Mouse (Mus musculus): ENCODE results near the gene Cyb5r3. TPM values are rescaled to one million over a fixed set of nuclear protein-coding genes. Genes with fewer than 3 reads are reported as not detected.
A peak's percentile ranks its signal among the peaks of the same experiment; 100 is the strongest.

Cyb5r3 gene
- 63.3 and 75.1 TPM in 2 replicates for polyA plus RNA-seq (2014; fragmentation: Nextera tagmentation; extraction: Ambion mirVana)

DNA sequence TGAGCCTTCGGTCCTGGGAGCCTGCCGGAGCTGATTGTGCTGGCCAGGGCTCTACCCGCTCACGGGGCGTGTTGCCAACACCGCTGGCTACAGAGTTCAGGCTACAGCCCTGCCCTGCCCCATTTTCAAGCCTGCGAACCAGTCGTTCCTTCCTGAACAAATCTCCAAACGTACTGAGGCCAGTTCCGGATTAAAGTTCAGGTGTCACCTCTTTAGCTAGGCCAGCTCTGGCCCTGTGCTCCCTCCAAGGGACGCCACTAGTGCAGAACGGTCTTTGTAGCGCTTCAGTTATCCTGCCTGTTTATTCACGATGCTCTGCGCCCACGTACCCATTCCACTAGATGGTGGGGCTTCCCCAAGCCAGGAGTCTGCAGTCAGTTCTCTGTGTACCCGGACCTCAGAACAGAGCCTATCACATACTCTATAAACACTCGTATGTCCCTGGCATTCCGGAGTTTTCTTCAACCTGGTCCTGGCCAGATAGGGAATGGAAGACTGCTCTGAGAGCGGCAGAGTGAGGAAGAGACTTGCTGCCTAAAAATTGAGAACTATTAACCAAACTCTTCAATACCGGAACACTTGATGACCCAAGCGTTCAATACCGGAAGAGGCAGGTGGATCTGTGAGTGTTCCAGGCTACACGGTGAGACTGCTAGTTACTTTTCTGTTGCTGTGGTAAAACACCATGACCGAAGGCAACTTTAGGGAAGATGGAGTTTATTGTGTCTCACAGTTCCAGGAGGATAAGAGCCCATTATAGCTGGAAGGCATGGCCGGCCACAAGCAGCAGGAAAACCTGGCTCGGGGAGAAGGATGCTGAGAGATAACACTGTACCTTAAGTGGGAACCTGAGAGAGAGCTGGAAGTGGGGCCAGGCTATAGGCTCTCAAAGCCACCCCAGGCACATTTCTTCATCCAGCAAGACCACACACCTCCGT is at the start of gene Cyb5r3:
Gene Cyb5r3 (minus strand): TSS at position 101 of the 938 bp plus-strand sequence.
- DNase-seq (ENCODE audit: low spot score) (no peak), ATAC-seq (peak; percentile 68)

DNA sequence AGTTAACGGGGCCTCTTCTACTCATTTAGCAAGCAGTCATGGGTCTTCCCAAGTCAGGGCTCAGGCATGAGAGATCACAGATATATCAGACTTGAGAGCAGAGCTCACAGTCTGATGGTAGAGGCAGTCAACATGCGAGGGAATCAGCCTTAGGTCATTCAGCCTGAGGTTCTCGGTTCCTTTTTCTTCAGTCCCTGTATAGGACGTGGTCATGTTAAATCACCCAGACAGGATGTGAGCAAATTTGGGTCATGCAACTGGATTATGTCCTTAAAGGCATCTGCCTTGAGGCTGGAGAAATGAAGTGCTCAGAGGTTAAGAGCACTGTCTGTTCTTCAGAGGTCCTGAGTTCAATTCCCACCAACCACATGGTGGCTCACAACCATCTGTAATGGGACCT is 49.3 kb upstream of the Cyb5r3 start:
- 91% methylated on average over 4 of the region's 4 CpGs for WGBS
- H3K4me2 ChIP-seq (ENCODE audit: low read length) = no peak overlapping the region
- H3K27me3 ChIP-seq (replicated peaks; ENCODE audit: control insufficient read depth, insufficient read depth, low read length) = no peaks in the 10 kb centered on the region
- H3K27ac ChIP-seq (ENCODE audit: low read depth, low read length) = no peak overlapping the region
- ATAC-seq = no peak
- no peaks in the 10 kb centered on the region for H3K36me3 ChIP-seq (ENCODE audit: control insufficient read depth, insufficient read depth, low read length)
- H3K9me3 ChIP-seq (replicated peaks; ENCODE audit: control insufficient read depth, low read length) = no peaks in the 10 kb centered on the region
- H3K4me3 ChIP-seq (ENCODE audit: low read depth, low read length) = no peak overlapping the region
- no peak for DNase-seq (ENCODE audit: low spot score)
- H3K4me1 ChIP-seq (ENCODE audit: control insufficient read depth, insufficient read depth, low read length) = no peaks in the 10 kb centered on the region
- no peak overlapping the region for H3K9ac ChIP-seq (ENCODE audit: low read length)

More for the DNA sequence above, at the start of gene Cyb5r3:
- Histone ChIP-seq H3K27ac (ENCODE audit: low read depth, low read length) (peak within 1 kb of the TSS; percentile 75), H3K4me1 (ENCODE audit: control insufficient read depth, insufficient read depth, low read length) (peaks cover 13% of the 10 kb centered on the region), H3K27me3 (replicated peaks; ENCODE audit: control insufficient read depth, insufficient read depth, low read length) (no peaks in the 10 kb centered on the region), H3K9ac (ENCODE audit: low read length) (peak within 1 kb of the TSS; percentile 88), H3K9me3 (replicated peaks; ENCODE audit: control insufficient read depth, low read length) (no peaks in the 10 kb centered on the region), H3K4me2 (ENCODE audit: low read length) (peak within 1 kb of the TSS; percentile 65), H3K4me3 (ENCODE audit: low read depth, low read length) (peak within 1 kb of the TSS; percentile 89), H3K36me3 (ENCODE audit: control insufficient read depth, insufficient read depth, low read length) (no peaks in the 10 kb centered on the region)
- 36% methylated on average over 28 of the region's 28 CpGs for WGBS

DNA sequence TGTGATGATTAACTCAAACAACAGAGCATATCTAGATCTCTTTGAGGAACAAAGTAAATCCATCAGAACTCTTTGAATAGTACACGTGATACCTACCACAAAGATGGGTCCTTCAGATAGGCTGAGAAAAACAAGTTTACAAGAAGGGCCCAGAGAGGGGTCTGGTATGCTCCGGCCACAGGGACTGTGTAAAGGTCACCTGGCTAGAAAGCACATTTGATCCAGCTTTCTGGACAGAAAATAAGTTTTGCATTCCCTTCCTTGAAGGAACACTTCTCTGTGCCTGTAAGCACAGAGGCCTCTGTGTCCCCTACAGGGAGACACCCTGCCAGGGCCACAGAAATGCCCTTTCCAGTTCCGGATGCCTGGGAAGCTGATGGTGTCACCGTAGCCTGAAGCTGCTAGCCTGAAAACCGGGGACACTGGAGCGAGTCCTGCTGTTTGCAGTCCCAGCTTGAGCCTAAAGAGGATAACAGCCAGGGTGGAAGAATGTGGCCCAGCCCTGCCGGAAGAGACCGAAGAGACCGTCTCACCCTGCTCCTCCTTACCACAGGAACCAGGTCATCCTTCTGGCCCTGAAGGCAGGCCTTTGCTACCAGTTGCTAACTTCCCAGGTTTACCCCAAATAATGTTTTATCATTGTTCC is 48.1 kb upstream of the Cyb5r3 start:
- Histone ChIP-seq H3K4me1 (ENCODE audit: control insufficient read depth, insufficient read depth, low read length) (no peaks in the 10 kb centered on the region), H3K27me3 (replicated peaks; ENCODE audit: control insufficient read depth, insufficient read depth, low read length) (no peaks in the 10 kb centered on the region), H3K9me3 (replicated peaks; ENCODE audit: control insufficient read depth, low read length) (no peaks in the 10 kb centered on the region), H3K9ac (ENCODE audit: low read length) (no peak overlapping the region), H3K36me3 (ENCODE audit: control insufficient read depth, insufficient read depth, low read length) (no peaks in the 10 kb centered on the region), H3K4me2 (ENCODE audit: low read length) (no peak overlapping the region), H3K4me3 (ENCODE audit: low read depth, low read length) (no peak overlapping the region), H3K27ac (ENCODE audit: low read depth, low read length) (no peak overlapping the region)
- no peak for ATAC-seq
- DNase-seq (ENCODE audit: low spot score) = no peak
- 61% methylated on average over 9 of the region's 9 CpGs for WGBS

DNA sequence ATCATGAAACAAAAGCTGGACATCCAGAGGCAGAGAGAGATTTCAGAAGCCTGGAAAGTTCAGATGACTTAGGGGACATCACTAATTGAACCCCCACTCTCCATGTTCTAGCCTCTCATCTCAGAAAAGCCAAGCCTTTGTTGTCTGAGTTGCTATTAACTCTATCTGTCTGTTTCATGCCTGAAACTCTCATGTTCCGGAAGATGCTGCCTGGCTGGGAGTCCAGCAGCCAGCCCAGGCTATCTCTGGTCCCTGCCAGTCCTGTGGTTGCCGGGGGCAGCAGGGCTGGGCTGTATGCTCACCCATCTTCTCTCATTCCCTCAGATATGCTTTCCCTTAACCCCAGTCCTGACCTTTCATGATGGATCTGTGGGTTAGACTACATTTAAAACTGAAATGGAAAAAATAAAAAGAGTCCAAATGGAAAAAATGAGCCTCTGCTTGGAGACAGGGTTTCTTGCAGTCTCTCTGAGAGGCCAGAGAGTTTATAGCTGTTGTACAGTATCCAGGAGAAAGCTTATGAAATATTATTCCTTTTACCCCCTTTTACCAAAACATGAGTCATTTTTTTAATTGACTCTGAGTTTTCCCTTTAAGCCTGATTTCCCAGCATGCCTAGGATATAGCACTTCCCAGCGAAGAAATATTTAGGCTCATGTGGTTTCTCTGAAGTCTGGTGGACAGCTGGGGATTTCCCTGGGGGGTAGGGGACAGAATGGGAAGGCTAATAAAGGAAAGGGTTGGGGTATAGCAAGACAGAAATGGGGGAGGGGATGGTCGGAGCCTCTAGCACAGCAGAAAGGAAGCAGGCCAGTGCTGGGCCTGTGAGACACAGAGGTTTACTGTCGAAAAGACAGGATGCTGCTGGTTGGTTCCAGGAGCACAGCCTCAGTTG is 43.2 kb upstream of the Cyb5r3 start:
- WGBS = 40% methylated on average over 5 of the region's 5 CpGs
- ATAC-seq = 0 out of 2 replicates have a peak, but pooled peaks have one; percentile 32

DNA sequence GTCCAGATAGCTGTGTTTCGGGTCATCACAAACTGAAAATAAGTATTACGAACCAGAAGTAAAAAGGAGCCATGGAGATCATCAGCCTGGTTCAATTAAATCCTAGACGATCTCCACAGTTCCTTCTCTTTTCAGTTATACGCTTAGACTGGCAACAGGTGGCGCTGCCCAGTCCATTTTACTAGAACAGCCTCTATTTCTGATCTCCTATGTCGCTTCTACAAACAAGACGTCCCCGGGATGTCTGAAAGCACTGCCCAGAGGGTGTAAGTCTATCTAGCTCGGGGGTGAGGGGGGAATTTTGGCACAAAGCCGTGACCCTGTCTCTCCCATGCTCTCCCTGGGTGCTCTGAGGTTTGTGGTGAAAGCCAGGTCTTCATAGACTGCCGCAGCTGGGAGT is 37.8 kb upstream of the Cyb5r3 start:
- WGBS = 21% methylated on average over 11 of the region's 11 CpGs
- H3K9me3 ChIP-seq (replicated peaks; ENCODE audit: control insufficient read depth, low read length) = no peaks in the 10 kb centered on the region
- no peaks in the 10 kb centered on the region for H3K36me3 ChIP-seq (ENCODE audit: control insufficient read depth, insufficient read depth, low read length)
- H3K4me3 ChIP-seq (ENCODE audit: low read depth, low read length) = no peak overlapping the region
- peak; percentile 75 for DNase-seq (ENCODE audit: low spot score)
- peak overlapping the region; percentile 16 for H3K4me2 ChIP-seq (ENCODE audit: low read length)
- H3K27me3 ChIP-seq (replicated peaks; ENCODE audit: control insufficient read depth, insufficient read depth, low read length) = no peaks in the 10 kb centered on the region; the same call in 1 of the 2 replicates
- no peak overlapping the region for H3K9ac ChIP-seq (ENCODE audit: low read length)
- no peak for ATAC-seq
- no peak overlapping the region for H3K27ac ChIP-seq (ENCODE audit: low read depth, low read length)
- H3K4me1 ChIP-seq (ENCODE audit: control insufficient read depth, insufficient read depth, low read length) = no peaks in the 10 kb centered on the region

More for the DNA sequence above, 43.2 kb upstream of the Cyb5r3 start:
- Histone ChIP-seq H3K27me3 (replicated peaks; ENCODE audit: control insufficient read depth, insufficient read depth, low read length) (no peaks in the 10 kb centered on the region), H3K27ac (ENCODE audit: low read depth, low read length) (peak overlapping the region; percentile 27; the same call in 1 of the 2 replicates), H3K9me3 (replicated peaks; ENCODE audit: control insufficient read depth, low read length) (no peaks in the 10 kb centered on the region), H3K4me3 (ENCODE audit: low read depth, low read length) (no peak overlapping the region), H3K4me2 (ENCODE audit: low read length) (no peak overlapping the region), H3K4me1 (ENCODE audit: control insufficient read depth, insufficient read depth, low read length) (no peaks in the 10 kb centered on the region), H3K9ac (ENCODE audit: low read length) (no peak overlapping the region), H3K36me3 (ENCODE audit: control insufficient read depth, insufficient read depth, low read length) (no peaks in the 10 kb centered on the region)
- DNase-seq (ENCODE audit: low spot score) = peak; percentile 56

DNA sequence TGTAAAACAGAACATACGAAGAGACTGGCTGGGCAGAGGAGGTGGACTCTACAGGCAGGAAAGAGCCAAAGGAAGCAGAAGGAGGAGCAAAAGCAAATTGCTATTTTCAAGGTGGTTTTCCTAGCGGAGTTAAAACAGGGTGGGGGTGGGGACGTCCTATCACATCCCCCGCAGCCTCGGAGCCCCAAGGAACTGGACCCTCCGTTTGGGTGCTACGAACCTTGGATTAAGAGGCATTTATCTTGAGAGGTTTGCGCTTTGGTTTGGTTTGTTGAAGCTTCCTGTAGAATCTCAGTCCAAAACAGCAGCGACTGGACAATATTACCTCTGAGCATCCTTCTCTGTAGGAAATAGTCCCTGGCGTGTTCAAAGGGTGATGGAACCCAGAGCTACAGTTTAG is 37.3 kb upstream of the Cyb5r3 start:
- H3K36me3 ChIP-seq (ENCODE audit: control insufficient read depth, insufficient read depth, low read length) = no peaks in the 10 kb centered on the region
- no peaks in the 10 kb centered on the region for H3K4me1 ChIP-seq (ENCODE audit: control insufficient read depth, insufficient read depth, low read length)
- H3K4me3 ChIP-seq (ENCODE audit: low read depth, low read length) = no peak overlapping the region
- no peak overlapping the region for H3K27ac ChIP-seq (ENCODE audit: low read depth, low read length)
- no peaks in the 10 kb centered on the region; the same call in 1 of the 2 replicates for H3K27me3 ChIP-seq (replicated peaks; ENCODE audit: control insufficient read depth, insufficient read depth, low read length)
- 14% methylated on average over 10 of the region's 10 CpGs for WGBS
- no peak for DNase-seq (ENCODE audit: low spot score)
- H3K9ac ChIP-seq (ENCODE audit: low read length) = no peak overlapping the region
- no peaks in the 10 kb centered on the region for H3K9me3 ChIP-seq (replicated peaks; ENCODE audit: control insufficient read depth, low read length)
- ATAC-seq = no peak
- H3K4me2 ChIP-seq (ENCODE audit: low read length) = peak overlapping the region; percentile 16

DNA sequence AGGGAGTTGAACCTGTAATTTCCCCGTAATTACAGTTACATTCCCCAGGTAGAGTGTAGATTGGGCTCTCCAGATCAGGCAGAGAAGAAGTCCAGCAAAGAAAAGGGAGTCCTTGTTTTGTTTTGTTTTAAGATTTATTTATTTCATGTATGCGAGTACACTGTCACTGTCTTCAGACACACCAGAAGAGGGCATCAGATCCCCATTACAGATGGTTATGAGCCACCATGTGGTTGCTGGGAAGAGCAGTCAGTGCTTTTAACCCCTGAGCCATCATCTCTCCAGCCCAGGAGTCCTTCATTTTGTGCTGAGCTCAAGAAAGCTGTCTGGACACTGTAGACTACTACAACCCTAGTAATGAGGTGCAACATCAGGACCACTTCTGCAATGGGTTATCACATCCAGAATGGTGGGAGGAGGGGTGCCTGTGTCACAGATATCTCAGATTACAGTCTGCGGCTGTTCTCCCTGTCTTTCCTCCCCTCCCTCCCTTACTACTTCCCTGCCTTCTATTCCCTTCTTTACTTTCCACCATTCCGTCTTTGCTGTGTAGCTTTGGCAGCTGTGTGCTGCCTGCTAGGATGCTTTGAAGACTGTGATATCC is 36.8 kb upstream of the Cyb5r3 start:
- Histone ChIP-seq H3K4me1 (ENCODE audit: control insufficient read depth, insufficient read depth, low read length) (no peaks in the 10 kb centered on the region), H3K27ac (ENCODE audit: low read depth, low read length) (no peak overlapping the region), H3K36me3 (ENCODE audit: control insufficient read depth, insufficient read depth, low read length) (no peaks in the 10 kb centered on the region), H3K27me3 (replicated peaks; ENCODE audit: control insufficient read depth, insufficient read depth, low read length) (no peaks in the 10 kb centered on the region; the same call in 1 of the 2 replicates), H3K9ac (ENCODE audit: low read length) (no peak overlapping the region), H3K4me3 (ENCODE audit: low read depth, low read length) (no peak overlapping the region), H3K9me3 (replicated peaks; ENCODE audit: control insufficient read depth, low read length) (no peaks in the 10 kb centered on the region), H3K4me2 (ENCODE audit: low read length) (peak overlapping the region; percentile 16)
- 42% methylated on average over 4 of the region's 4 CpGs for WGBS
- DNase-seq (ENCODE audit: low spot score) = no peak
- no peak for ATAC-seq
